Mouse (Mus musculus): ENCODE measurements at regions not wholly inside any gene's neighbourhood (a gene's known extent, or its start where the extent isn't known, plus 50 kb on each side); places are given as distances from the start of the nearest gene placed in this dataset.

DNA sequence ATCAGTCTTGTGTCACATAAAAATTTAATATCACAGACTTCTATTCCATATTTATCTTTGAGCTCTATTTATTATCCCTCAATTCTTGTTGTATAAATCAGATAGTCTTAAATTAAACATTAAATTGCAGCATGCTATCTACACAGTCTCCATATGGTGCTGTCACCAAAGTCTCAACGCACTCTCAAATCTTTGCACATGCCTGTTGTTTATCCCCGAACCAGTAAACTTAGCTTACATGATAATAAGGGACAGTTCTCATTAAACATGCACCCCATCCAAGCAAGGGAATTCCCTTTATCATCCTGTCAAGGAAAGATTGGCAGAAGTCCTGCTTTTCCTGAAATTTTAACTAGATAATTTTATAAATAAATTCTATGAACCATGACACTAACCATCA is 483.8 kb downstream of the Basp1 start:
- DNase-seq = no peak

DNA sequence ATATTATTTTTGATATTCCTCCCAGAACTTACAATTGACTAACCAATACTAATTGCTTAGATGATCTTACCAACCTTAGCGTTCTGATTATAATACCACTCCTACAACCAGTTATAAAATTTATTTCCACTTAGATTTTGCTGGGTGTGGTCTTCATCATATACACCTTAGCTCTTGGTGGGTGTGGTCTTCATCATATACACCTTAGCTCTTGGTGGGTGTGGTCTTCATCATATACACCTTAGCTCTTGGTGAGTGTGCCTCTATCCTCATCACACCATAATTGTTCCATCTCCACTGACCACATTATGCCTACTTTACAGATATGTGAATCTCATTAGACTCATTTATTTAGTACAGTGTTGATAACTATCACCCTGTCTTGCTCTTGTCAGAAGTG is 501.7 kb downstream of the Basp1 start:
- DNase-seq = no peak

DNA sequence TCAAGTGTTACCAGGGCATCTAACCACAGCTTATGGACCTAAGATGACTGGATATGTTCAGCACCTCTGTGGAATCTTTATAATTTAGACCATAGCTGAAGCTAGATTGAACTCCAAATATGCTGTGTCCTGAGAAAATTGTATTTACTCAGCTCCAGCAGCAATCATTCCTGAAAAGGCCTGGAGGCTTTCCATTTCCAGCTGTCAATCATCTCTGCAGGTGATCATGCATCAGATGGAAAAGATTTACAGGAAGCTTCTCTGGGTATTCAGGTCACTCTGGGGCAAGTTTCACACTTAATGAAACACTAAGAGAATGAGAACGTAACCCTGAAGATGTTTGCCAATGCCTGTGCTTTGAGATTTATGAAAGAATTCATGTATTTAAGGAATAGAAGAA is 502.1 kb downstream of the Basp1 start:
- no peak for DNase-seq

DNA sequence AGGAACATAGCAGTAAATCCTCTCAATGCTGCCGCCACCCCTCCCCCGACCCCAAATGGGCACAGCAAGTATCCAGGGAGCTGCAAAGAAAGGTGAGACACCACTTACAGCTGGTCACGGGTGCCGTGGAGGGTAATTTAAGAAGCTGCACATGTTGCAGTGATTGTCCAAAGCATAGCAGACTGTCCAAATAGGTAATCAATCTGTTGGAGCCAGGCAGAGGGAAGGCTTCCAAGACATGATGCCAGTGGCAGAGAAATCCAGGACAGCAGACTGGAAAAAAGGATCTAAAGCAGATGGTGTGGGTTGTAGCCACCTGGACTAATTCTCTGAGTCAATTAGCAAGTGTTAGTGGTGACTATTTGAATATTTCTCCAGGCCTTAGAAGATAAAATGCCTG is 506.6 kb downstream of the Basp1 start:
- DNase-seq = no peak

DNA sequence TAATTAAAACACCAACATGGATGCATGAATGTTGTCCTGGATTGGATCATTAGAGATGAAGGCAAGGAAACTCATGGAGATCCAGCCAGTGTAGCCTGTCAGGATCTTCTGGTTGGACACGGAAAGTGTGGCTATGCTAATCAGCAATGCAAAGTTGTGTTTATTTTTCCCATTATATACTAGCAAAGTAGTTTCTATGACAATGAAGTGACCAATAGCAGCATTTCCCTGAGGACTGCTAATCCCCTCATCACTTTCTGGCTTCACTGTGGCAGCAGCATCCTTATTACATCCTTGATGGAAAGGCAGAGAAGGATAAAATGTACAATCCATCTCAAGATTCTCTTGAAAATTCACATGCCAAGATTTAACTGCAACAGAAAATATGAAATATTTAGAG is 534.7 kb downstream of the Basp1 start:
- DNase-seq = no peak

DNA sequence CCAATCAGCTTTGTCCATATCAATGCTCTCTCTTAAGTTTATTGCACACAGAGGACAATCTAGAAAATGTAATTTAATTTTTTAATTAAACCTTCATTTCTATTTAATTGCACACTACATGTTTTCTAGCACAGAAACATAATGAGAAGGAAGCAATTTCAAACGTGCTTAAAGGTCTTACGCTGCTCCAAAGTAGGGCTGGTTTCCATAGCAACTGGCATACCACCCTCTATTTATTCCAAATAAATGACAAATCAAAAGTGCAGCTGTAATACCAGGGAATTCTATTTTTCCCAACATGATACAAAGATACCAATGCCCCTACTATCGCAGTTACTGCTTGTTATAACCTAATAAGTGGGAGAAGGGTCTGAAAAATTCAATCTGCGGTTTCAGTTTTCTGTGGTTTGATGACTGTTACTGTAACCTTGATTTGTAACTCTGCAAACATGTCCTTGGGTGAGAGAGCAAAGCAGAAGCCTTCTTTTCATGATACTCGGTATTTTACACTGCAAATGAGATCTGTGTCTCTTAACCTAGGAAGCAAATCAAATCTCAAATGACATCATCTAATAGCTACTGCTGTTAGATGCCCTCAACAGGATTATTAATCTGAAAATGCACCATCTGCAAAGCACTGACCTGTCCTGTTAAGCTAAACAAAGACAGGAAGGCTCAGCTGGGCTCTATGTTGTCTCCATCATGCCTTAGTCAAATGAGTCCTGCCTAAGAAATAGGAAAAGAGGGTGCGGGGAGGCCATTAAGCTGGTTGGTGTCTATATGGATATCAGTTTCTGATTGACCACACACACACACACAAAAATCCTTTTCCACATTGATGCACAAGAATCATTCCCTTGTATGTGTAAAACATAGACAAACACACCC is 535.6 kb downstream of the Basp1 start:
- DNase-seq = no peak

DNA sequence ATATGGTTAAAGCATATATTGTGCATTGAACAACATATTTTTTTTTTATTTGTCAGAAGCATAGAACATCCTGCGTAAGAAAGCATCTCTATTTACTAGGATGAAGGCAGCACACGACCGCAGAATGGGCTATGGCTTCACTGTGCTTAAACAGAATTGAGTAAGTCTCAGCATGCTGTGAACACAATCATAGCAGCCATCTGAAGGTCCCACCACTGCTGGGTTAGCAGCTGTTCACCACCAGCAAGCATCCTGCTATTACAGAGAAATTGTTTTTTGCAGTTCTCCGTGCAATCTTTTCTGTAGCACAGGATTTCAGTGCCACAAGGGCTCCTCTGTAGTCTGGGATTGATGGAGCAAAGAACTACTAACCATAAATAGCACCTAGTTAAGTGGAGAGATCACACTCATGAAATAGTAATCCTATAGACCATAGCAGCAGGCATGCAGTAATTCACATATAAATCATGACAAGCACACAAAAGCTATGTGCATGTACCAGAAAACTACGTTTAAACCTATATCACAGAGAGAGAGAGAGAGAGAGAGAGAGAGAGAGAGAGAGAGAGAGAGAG is 537.3 kb downstream of the Basp1 start:
- DNase-seq = no peak

DNA sequence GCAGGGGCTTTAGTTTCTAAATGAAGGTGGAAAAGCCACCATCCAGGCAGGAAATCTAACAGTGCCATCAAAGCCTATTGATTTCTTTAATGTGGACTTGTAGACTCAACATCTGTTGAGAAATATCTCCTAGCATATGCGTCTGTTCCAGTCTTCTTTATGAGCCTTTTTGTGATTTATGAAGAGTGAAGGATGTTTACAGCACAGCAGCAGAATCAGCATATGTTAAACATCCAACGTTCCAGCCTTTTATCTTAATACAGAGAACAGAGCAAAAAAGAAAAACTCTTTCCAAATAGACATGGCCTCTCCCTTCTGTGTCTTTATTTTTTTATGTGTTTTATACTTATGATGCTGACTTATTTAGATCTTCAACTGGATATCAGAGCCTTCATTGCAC is 573.3 kb downstream of the Basp1 start:
- DNase-seq = no peak

DNA sequence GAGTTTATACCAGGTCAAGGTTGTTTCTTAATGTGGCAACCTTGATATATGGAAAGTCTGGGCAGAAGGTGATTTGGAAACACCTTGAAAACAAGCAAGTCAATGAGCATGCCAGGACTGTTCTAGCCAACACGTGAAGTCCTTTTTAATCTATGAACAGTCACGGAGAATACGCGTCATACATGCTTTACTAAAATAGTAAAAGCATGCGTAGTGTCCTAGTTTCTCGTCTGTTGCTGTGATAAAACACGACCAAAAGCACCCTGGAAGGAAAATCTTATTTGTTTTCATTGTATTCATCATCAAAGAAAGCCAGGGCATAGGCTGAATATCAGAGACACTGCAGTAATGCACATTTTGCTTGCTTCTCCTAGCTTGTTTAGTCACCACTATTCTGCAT is 575.2 kb downstream of the Basp1 start:
- no peak for DNase-seq

DNA sequence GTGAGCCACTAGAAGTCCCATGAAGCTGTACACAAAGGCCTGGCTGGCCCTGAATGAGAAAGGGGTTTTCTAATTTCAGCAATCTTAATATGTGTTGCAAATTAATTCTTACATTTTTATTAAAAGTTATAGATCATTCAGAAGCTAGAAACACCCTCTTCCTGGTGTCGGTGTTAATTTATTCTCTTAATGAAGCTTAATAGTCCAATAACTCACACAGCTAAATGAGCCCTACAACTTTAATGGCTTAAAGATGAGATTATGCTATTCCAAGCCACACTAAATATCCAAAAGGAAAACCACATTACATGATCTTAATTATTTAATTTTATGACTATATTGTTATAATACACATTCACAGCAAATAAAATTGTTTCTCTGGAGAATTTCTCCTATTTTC is 585.7 kb downstream of the Basp1 start:
- no peak for DNase-seq

DNA sequence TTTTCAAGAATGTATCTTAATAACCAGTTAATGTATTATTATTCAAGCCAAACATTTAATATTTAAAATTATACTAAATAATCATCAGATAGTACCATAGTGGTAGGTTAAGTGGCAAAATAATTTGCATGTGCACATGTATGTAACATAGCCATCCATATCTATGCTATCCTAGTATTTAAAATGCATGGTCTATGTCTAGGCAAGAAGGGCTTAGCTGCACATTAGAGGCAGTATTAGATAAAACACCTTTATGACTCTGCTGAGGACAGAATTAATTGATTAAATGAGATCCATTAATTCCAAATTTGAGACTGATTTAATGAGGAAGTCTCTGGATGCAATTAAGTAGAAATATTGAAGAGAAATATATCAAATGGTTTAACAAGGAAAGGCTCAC is 586.3 kb downstream of the Basp1 start:
- no peak for DNase-seq

DNA sequence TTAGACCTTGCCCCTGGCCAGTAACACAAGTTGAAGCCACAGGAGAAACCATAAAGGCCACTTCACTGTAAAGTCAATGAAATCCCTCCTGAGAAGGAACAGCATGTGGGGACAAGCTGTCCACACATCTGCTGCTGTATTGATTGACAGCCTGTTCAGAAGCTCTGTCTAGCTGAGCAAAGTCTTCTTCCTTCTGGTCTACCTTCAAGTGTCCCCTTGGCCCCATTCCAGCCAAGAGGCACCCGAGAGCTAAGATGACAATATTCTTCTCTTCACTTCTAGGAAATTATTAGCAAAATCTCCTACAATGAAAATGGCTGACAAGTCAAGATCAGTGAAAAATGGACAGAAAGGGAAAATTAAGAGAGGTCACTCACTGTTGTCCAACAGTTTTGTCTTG is 616.7 kb downstream of the Basp1 start:
- DNase-seq = no peak

DNA sequence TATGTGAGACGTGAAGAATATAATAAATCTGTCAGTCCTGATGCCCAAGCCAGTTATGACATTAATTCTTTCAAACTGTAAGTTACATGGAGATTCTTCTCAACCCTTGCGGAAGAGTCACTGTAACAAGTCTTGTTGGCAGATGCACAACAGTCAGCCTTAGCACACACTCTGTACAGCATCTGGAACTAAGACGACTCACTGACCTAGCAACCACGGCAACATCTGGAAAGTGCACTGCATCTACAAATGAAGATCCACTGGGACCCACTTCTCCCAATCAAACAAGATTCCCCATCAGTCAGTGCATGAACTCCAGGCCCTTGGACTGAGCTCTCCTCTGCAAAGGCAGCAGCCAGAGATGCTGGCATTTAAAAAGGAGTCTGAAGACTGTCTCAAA is 620.2 kb downstream of the Basp1 start:
- DNase-seq = no peak

DNA sequence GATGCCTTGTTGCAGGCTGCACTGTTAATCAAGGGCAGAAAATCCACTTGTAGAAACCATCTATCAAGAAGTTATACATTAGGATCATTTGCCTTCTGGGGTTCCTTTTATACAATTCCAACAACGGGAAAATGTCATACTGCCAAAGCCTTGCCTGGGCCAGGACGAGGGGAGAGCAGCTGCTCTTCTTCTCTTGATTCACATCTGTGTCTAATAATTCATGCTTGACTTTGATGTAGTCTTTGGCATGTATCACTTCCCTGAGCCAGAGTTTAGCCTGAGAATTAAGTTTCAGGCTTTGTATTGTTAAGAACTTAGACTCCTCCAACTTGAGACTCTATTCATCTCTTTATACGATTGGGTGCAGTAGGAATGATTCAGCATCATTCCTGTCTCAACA is 627.2 kb downstream of the Basp1 start:
- no peak for DNase-seq

DNA sequence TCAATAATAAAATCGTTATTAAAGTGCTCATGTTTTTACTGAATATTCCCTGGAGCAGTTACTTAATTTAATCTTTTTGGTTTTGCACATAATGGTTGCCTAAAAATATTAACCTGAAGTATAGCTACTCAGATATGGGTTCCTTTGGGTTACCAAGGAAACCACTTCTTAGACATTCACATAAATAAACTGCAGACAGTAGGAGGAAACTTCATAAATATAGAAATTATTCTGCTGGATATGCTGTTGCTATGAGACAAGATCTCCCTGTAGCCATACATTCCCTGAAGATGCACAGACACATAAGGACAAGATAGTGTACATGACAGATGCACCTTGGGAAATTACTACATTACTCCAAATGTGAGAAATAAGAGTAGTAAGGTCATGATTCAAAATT is 635.3 kb downstream of the Basp1 start:
- no peak for DNase-seq

DNA sequence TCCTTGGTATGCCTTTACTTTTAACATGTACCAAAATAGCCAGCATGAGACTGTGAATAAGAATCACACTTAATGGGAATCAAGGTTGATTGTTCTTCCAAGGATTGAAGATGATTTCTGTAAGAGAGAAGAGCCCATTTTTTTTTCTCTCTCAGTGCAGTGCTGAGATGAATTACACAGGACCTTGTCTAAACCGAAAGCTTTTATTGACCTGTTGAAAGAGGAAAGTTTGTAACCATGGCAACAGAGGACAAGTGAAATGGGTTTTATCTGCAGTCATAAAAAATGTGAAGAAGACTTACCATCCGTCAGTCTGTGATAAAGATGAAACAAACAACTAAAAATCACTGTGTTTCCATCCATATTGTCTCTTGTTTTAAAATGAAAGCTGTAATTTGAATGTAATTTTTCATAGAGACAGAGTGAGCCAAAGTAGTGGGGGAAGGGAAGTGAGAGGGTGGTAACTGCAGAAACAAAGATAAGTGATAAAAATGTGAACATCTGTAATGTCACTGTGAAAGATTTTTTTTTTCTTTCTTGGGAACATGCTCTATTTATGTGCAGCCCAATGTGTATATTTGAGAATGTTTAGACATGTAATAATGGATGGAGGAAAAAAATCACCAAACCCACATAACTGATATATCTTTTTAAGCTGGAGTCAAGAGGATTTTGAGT is 661.9 kb downstream of the Basp1 start:
- no peak for DNase-seq

DNA sequence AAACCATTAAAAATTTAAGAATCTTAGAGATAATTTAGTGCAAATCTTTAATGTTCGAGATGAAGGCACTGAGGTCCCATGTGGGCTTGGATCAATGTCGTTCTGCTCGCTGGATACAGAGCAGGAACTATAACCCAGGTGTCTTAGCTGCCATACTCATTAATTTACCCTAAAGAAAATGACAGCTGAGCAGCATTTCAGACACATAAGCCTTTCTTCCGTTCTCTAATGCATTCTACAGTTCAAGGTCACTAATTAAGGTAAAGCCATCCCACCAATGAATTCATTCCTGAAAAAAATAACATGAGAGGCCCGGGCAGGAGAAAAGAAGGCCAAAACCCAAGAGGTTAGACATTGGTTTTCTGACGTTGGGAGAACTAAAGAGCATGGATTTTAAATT is 670.3 kb downstream of the Basp1 start:
- no peak for DNase-seq

DNA sequence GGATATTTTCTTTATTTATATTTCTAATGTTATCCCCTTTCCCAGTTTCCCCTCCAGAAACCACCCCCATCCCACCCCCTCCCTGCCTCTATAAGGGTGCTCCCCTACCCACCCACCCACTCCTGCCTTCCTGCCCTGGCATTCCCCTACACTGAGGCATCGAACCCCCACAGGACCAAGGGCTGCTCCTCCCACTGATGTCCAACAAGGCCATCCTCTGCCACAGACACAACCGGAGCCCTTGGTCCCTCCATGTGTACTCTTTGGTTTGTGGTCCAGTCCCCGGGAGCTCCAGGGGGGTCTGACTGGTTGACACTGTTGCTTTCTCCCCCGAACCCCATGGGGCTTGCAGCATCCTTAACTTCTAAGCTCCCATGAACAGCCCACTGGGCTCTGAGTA is 688.4 kb downstream of the Basp1 start:
- no peak for DNase-seq

DNA sequence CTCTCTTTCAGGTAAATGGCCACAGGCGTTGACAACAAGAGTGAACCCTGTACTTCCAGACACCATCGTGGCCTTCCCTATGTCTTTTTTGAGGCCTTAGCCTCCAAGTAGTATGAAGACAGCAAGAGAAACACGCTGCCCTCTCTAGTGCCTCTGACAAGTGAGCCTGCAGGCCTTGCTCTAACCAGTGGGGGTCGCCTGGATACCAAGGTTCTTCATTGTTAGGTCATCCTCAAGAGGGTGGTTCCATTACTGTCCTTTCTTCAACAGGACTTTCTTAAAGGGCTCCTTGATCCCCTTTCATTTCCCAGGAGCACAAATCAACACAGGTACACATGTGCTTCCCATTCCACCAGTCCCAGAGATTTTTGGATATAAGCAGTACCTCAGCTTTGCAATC is 688.9 kb downstream of the Basp1 start:
- no peak for DNase-seq

DNA sequence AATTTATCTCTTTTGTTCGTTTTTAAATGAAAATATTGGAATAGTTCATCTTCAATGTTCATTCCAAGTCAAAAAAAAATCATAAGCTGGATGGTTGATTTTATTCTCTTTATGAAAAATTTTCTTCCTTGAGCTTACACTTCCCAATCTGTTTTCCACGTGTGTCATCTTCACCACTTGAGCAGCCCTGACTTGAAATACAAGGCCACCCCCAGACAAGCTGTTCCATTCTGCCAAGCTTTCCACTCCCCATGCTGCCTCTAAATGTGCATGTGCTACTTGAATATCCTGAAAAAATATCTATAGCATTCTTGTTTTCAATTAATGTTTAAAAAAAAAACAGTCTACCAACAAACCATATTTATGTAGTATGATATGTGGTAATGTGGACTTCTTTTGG is 693.2 kb downstream of the Basp1 start:
- DNase-seq = no peak

DNA sequence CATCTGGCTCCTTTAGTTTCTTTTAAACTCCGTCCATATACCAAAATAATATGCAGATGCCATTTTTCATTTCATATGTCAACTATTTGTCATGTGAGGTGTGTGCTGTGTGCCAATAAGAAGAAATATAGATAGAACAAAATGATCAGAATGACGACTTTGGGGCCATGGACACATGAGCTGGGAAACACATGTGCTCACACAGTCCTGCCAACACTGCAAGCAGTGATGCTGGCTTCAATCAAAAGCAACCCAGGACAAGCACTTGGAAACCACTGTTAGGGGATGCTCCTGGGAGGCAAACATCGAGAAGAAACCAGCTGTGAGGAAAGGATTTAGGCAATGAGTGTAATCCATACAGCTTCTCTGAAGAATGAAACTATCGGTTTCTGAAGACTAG is 731.4 kb downstream of the Basp1 start:
- DNase-seq = no peak

DNA sequence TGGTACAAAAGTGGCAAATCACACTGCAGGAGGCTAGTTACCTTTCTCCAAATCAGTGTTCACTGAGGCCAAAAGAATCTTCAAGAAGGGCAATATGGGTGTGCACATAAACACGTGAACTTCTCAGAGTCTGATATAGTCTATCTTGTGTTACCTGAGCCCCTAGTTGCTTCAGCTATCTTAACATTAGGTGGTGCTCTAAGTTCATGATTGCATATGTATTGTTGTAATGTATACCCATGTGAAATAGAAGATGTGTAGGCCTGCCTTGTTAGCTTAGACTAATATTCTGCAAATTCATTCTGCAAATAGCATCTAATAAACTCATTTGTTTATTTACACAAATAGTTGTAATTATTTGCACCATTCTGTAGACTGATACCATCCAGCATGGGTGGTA is 764.6 kb downstream of the Basp1 start:
- no peak for DNase-seq

DNA sequence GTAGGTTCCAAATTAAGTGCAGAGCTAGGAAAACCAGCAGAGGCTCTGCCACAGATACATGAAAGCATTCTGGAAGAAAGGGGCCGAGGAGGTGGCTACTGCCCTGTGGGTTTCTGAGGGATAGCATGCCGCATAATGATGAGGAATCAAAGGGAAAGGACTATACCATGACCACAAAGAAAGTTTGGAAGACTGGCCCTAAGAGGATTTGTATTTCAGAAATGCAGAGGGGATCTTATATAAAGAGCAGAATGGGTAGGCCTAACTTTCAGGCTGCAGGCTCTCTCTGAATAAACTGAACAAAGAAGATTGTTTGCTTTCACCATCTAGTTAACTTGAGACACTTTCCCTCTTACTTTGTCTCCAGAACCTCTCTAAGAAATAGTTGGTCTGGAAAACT is 777.9 kb downstream of the Basp1 start:
- DNase-seq = no peak

DNA sequence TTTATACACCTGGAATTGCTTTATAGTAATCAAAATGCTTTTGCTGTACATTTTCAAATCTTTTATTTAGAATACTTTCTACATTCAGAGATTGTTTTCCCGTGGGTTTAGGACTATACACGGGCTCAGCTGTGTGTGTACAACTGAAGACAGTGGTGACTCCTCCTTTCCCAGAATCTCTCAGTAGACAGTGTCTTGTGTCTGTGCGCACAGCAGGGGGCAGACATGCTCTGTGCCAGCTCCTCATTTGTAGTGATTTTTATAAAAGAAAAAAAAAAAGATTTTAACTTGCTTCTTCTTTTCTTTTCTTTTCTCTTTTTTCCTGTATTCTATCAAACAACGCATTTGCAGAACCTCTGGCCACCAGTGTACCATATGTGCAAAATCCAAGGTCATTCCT is 817.3 kb downstream of the Basp1 start:
- no peak for DNase-seq
